Mouse (Mus musculus) heart, postnatal 4 days (tissue): ENCODE measurements at regions not wholly inside any gene's neighbourhood (a gene's known extent, or its start where the extent isn't known, plus 50 kb on each side); places are given as distances from the start of the nearest gene placed in this dataset.
"Not testable (repeated sequence)": the region's sequence is repeated elsewhere in the genome, so short reads cannot be mapped to it uniquely, and the experiment has no call there.

Source experiments
- DNase-seq: peaks from one replicate; pipeline ENCODE4 v3.0.0; 2021

DNA sequence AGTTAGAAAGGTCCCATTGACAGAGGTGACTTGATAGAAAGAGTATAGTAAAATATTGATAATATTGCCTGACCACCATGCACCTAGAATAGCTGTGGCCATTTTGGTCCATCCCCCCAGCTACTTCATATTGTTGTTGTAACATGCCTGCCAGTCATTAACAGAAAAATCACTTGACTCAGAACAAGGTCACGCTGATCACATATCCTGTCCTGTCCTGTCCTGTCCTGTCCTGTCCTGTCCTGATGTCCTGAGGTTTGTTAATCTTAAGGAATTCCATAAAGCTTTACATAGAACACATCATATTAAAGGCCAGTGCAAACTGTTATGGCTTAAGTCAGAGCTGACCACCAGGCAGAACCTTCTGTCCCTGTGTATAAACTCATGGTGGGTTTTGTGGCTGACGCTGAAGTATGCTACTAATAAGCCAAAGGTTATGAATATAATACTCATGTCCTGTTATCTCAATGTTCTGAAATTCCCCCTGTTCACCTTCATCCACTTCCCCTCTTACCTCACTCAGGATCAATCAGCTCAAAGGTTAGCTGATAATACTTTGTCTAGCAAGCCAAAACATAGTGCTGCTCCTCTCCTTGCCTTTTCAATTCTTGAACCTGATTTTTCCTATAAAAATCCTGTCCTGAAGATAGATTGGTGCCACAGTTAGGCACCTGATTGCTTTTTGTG lies 173.7 kb downstream of the Alg10b start:
- no peak for DNase-seq

DNA sequence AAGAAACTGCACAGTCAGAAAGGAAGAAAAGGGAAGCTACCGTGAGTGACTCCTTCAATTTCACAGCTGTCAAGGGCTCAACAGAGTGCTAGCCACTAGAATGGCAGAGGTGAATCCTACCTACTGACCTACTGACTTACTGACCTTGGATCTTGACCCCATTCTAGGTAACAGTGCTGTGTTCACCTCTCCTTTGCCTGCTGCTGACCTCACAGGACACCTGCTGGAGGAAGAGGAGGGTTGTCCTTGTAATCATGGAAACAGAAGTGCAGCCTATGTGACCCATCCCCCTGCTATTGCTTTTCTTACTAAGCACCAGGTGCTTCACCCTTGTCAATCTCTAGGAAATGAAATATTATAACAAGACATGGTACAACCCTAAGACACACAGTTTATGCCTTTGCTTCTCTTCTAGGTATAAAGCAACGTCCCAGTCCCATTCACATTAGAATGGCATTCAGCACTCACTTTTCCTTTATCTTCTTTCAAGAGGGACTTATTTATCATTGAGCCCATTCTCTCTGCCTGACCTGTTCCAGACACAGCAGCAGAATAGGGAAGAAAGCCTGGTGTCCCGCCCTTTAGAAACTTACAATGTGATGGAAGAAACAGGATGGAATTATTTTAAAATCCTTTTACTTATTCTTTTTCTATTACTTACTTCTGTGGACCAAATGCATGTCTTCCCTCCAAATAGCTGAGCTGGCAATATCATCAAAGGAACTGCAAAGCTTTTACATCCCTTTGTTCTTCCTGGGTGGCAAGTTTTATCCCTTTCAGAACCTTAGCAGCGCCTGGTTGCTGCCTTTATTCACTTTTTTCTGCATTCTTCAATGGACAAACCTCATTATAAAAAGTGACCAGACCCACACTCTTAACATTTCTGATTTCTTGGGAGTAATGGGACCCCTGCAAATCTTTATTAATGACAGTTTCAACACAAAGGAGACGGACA lies 176.5 kb downstream of the Alg10b start:
- DNase-seq = no peak

DNA sequence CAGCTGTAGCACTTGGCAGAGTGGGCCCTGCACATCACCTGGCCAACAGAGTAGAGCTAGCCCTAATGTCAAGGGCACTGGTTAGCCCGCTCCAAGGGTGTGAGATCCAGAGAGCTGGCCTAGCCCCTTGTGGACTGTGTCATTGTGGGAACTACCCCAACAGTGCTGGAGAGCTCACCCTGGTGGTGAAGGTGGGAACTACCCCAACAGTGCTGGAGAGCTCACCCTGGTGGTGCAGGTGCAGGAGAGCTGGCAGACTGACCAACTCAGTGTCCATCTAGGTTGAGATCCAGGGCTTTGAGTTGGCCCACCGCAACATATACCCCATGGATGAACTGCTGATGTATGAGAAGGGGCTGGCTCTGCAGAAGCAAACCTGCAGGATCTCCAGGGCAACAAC lies 196.7 kb downstream of the Alg10b start:
- DNase-seq = peak; percentile 9

DNA sequence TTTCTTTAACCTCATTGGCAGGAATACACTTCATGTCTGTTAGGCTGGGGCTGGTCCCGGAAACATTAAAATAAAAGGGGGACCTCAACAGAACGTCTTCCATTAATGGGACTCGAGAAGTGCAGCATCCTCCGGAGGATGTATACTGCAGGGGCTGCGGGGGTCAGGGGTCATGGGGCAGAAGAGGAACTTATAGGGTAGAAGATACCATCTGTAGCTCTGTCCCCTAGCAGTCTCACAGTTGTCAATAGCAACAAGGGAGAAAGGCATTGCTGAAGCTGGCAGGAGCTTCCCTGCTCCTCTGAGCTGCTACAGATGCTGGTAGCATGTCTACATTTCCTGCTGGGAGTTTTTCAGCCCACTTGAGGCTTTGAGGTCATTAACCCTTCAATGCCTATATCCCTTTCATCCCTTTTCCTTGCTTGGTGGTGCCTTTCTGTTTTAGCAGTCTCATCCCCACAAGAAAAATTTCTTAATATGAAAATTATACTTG lies 198.1 kb downstream of the Alg10b start:
- no peak for DNase-seq

GRCm38 (mm10) chr15:90431048-90431447 lies 206.9 kb downstream of the Alg10b start:
- not testable (repeated sequence) for DNase-seq

DNA sequence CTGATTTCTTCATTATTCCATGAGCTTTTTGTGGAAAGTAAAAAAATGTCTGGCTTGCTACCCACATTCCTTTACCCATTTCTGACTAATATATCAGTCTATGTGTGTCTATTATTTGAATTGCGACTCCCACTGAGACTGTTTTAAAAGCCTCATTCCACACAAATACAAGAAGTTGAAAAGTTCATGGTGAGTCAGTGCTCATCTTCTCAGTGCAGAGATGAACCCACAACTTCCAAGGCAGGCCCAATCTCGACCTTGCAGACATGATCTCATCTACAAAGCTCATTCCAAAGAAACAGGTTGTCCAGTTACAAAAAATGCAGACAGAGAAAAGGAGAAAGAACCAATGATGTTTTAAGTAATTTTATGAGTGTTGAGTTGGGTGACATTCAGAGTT lies 208.0 kb downstream of the Alg10b start:
- DNase-seq = no peak

DNA sequence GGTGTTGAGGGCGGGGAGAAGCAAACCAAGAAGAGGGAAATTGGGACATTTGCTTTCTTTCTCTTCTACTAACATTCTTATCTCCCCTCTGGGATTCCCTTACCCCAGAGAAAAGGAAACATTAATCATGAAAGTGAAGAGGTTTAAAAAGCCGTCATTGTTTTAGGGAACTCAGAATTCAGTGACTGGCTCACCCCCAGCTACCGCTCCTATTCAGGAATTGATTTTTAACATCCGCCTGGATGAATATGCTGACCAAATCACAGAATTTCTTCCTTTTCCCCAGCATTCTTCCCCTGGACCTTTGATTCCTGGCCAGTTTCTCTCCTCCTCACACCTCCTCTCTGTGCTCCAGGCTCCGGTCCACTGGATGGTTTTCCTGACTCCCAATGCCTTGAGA lies 211.2 kb downstream of the Alg10b start:
- no peak for DNase-seq
